Mouse (Mus musculus) MEL (cell line): ENCODE data around the gene Olfr450. TPM values are rescaled to one million over a fixed set of nuclear protein-coding genes. Genes with fewer than 3 reads are reported as not detected.

Source experiments
- DNase-seq: peaks from one replicate; pipeline ENCODE4 v3.0.0; 2011; ENCODE audit warnings: low read depth, low spot score
- H3K27ac ChIP-seq: 2 replicates; pipeline ENCODE4 v1.5.1; 2012; ENCODE audit warnings: low read depth, mild to moderate bottlenecking, control low read depth, low read length, moderate library complexity; ENCODE audit not compliant: control insufficient read depth
- H3K27me3 ChIP-seq, 2 experiments: fragments of 150-350 bp in 1 of 2; sonication (generic) in 1 of 2; 2 replicates each; pipeline ENCODE4 v1.6.1; 2012; ENCODE audit warnings: low read length in 2 of 2, mild to moderate bottlenecking in 2 of 2, improper control_type of control experiment in 1 of 2, moderate library complexity in 1 of 2; ENCODE audit not compliant: insufficient read depth in 2 of 2, control insufficient read depth in 1 of 2
- H3K36me3 ChIP-seq, 2 experiments: 2 replicates each; pipeline ENCODE4 v1.6.1; 2012 to 2014; ENCODE audit warnings: low read length in 2 of 2, improper control_type of control experiment in 1 of 2, inconsistent platforms in 1 of 2, mild to moderate bottlenecking in 1 of 2; ENCODE audit not compliant: insufficient read depth in 2 of 2, control insufficient read depth in 1 of 2
- H3K4me1 ChIP-seq, 2 experiments: fragments of 150-350 bp in 1 of 2; sonication (generic) in 1 of 2; 2 replicates each; pipeline ENCODE4 v1.6.1; 2012; ENCODE audit warnings: low read length in 2 of 2, improper control_type of control experiment in 1 of 2, mild to moderate bottlenecking in 1 of 2; ENCODE audit not compliant: insufficient read depth in 2 of 2, control insufficient read depth in 1 of 2
- H3K4me3 ChIP-seq, 2 experiments: fragments of 150-350 bp in 1 of 2; sonication (generic) in 1 of 2; 2 replicates each; pipeline ENCODE4 v1.5.1; 2012; ENCODE audit warnings: low read depth in 2 of 2, low read length in 2 of 2, mild to moderate bottlenecking in 2 of 2, moderate library complexity in 2 of 2, control low read depth in 1 of 2, improper control_type of control experiment in 1 of 2; ENCODE audit not compliant: control insufficient read depth in 1 of 2, insufficient read depth in 1 of 2
- H3K79me2 ChIP-seq: 2 replicates; pipeline ENCODE4 v1.6.1; 2012; ENCODE audit warnings: mild to moderate bottlenecking, low read length, moderate library complexity; ENCODE audit not compliant: control insufficient read depth, poor library complexity, insufficient read depth
- H3K9ac ChIP-seq: 2 replicates; pipeline ENCODE4 v1.6.1; 2012; ENCODE audit warnings: low read depth, mild to moderate bottlenecking, control low read depth, low read length, moderate library complexity; ENCODE audit not compliant: control insufficient read depth, poor library complexity, severe bottlenecking
- H3K9me3 ChIP-seq: fragments of 150-350 bp; sonication (generic); replicated peaks from 2 replicates; pipeline ENCODE4 v1.6.1; 2012; ENCODE audit warnings: mild to moderate bottlenecking, low read length, improper control_type of control experiment, moderate library complexity; ENCODE audit not compliant: insufficient read depth
- BHLHE40 ChIP-seq: IDR thresholded peaks from 2 replicates; pipeline ENCODE4 v1.6.1; 2012; ENCODE audit warnings: low read depth, mild to moderate bottlenecking, inconsistent platforms, low read length, improper control_type of control experiment, borderline replicate concordance
- CHD2 ChIP-seq: IDR thresholded peaks from 2 replicates; pipeline ENCODE4 v1.6.1; 2011; ENCODE audit warnings: low read length, improper control_type of control experiment
- CTCF ChIP-seq, 3 experiments: IDR thresholded peaks in 2 of 3; conservative IDR thresholded peaks in 1 of 3; 2 replicates each; pipeline ENCODE4 v1.5.1; 2011 to 2012; ENCODE audit warnings: low read length in 3 of 3, low read depth in 2 of 3, mild to moderate bottlenecking in 2 of 3, improper control_type of control experiment in 1 of 3, inconsistent platforms in 1 of 3, mixed read lengths in 1 of 3, moderate library complexity in 1 of 3; ENCODE audit not compliant: control insufficient read depth in 1 of 3, insufficient read depth in 1 of 3, poor library complexity in 1 of 3, severe bottlenecking in 1 of 3
- E2F4 ChIP-seq: IDR thresholded peaks from 2 replicates; pipeline ENCODE4 v1.6.1; 2011; ENCODE audit warnings: low read depth, low read length, improper control_type of control experiment, borderline replicate concordance
- ELF1 ChIP-seq: IDR thresholded peaks from 2 replicates; pipeline ENCODE4 v1.6.1; 2014; ENCODE audit warnings: low read depth, mild to moderate bottlenecking, inconsistent platforms, low read length, improper control_type of control experiment, moderate library complexity
- HCFC1 ChIP-seq: IDR thresholded peaks from 2 replicates; pipeline ENCODE4 v1.6.1; 2012; ENCODE audit warnings: low read depth, mild to moderate bottlenecking, inconsistent platforms, low read length, improper control_type of control experiment, moderate library complexity
- JUND ChIP-seq: IDR thresholded peaks from 2 replicates; pipeline ENCODE4 v1.6.1; 2011; ENCODE audit warnings: low read depth, mild to moderate bottlenecking, improper control_type of control experiment, low read length
- KAT2A ChIP-seq: conservative IDR thresholded peaks from 2 replicates; pipeline ENCODE4 v1.6.1; 2012; ENCODE audit warnings: low read depth, low read length, improper control_type of control experiment, inconsistent platforms
- MXI1 ChIP-seq: IDR thresholded peaks from 2 replicates; pipeline ENCODE4 v1.6.1; 2011; ENCODE audit warnings: mild to moderate bottlenecking, low read depth, low read length, improper control_type of control experiment
- MYB ChIP-seq: IDR thresholded peaks from 2 replicates; pipeline ENCODE4 v1.6.1; 2011; ENCODE audit warnings: mild to moderate bottlenecking, low read depth, low read length, improper control_type of control experiment
- MYC ChIP-seq: IDR thresholded peaks from 2 replicates; pipeline ENCODE4 v1.6.1; 2011; ENCODE audit warnings: low read depth, mild to moderate bottlenecking, low read length, improper control_type of control experiment, moderate library complexity
- NRF1 ChIP-seq: IDR thresholded peaks from 2 replicates; pipeline ENCODE4 v1.6.1; 2014; ENCODE audit warnings: low read depth, mild to moderate bottlenecking, inconsistent platforms, low read length, improper control_type of control experiment, moderate library complexity; ENCODE audit not compliant: poor library complexity, insufficient read depth, severe bottlenecking
- POLR2A ChIP-seq, 2 experiments: IDR thresholded peaks; 2 replicates each; pipeline ENCODE4 v1.6.1; 2011 to 2012; ENCODE audit warnings: low read length in 2 of 2, mild to moderate bottlenecking in 2 of 2, control low read depth in 1 of 2, improper control_type of control experiment in 1 of 2, low read depth in 1 of 2, moderate library complexity in 1 of 2; ENCODE audit not compliant: control insufficient read depth in 1 of 2, insufficient read depth in 1 of 2, poor library complexity in 1 of 2
- POLR2AphosphoS5 ChIP-seq: IDR thresholded peaks from 2 replicates; pipeline ENCODE4 v1.6.1; 2012; ENCODE audit warnings: low read depth, borderline replicate concordance, mild to moderate bottlenecking, inconsistent platforms, low read length, moderate library complexity, mixed read lengths
- RAD21 ChIP-seq: IDR thresholded peaks from 2 replicates; pipeline ENCODE4 v1.6.1; 2011; ENCODE audit warnings: mild to moderate bottlenecking, low read depth, low read length, improper control_type of control experiment
- RCOR1 ChIP-seq: IDR thresholded peaks from 2 replicates; pipeline ENCODE4 v1.6.1; 2012; ENCODE audit warnings: low read depth, mild to moderate bottlenecking, inconsistent platforms, low read length, improper control_type of control experiment
- SIN3A ChIP-seq: IDR thresholded peaks from 2 replicates; pipeline ENCODE4 v1.6.1; 2012; ENCODE audit warnings: low read length, improper control_type of control experiment, inconsistent platforms
- SMC3 ChIP-seq: IDR thresholded peaks from 2 replicates; pipeline ENCODE4 v1.6.1; 2011; ENCODE audit warnings: low read depth, low read length, improper control_type of control experiment
- TAL1 ChIP-seq: IDR thresholded peaks from 2 replicates; pipeline ENCODE4 v1.6.1; 2012; ENCODE audit warnings: mild to moderate bottlenecking, inconsistent platforms, low read length, moderate library complexity, mixed read lengths
- USF1 ChIP-seq: IDR thresholded peaks from 2 replicates; pipeline ENCODE4 v1.6.1; 2014; ENCODE audit warnings: low read depth, mild to moderate bottlenecking, inconsistent platforms, low read length, improper control_type of control experiment, moderate library complexity
- USF2 ChIP-seq, 2 experiments: IDR thresholded peaks; 2 replicates each; pipeline ENCODE4 v1.6.1; 2011 to 2012; ENCODE audit warnings: improper control_type of control experiment in 2 of 2, low read length in 2 of 2, borderline replicate concordance in 1 of 2, inconsistent platforms in 1 of 2, low read depth in 1 of 2, mild to moderate bottlenecking in 1 of 2; ENCODE audit not compliant: insufficient read depth in 1 of 2
- ZC3H11A ChIP-seq: IDR thresholded peaks from 2 replicates; pipeline ENCODE4 v1.6.1; 2012; ENCODE audit warnings: low read depth, mild to moderate bottlenecking, inconsistent platforms, low read length, improper control_type of control experiment
- ZKSCAN1 ChIP-seq: IDR thresholded peaks from 2 replicates; pipeline ENCODE4 v1.6.1; 2012; ENCODE audit warnings: low read depth, mild to moderate bottlenecking, inconsistent platforms, low read length, improper control_type of control experiment, moderate library complexity
- polyA plus RNA-seq, 2 experiments: library from polyadenylated mRNA; stranded (reverse) in 1 of 2; unstranded in 1 of 2; fragments of >175 nt in 1 of 2; fragments of >200 nt in 1 of 2; gene quantifications; 2 replicates each; pipeline versions ENCODE4 v1.2.1 to v1.2.4; 2012; ENCODE audit warnings: low replicate concordance in 2 of 2, low read depth in 1 of 2; ENCODE audit not compliant: insufficient read length in 2 of 2, insufficient read depth in 1 of 2, missing spikeins in 1 of 2
- total RNA-seq: library from RNA; depleted of rRNA; stranded (reverse); fragments of 300-350 nt; gene quantifications from 2 replicates; pipeline ENCODE4 v1.2.3, GENCODE M21; 2012

Olfr450 gene
- total and polyA plus RNA-seq, 3 experiments: not detected

GRCm38 (mm10) chr6:42790247-42790948, 21.3 kb upstream of the Olfr450 start:
- no peak overlapping the region for H3K4me3 ChIP-seq
- TF ChIP-seq E2F4 (no peak), BHLHE40 (no peak), MXI1 (no peak), JUND (no peak), MYB (no peak), USF2 (IDR thresholded peaks at IDR 0.05; ENCODE audit: borderline replicate concordance in 1 of 2, insufficient read depth in 1 of 2, low read depth in 1 of 2, low read length in 2 of 2) (no peak), HCFC1 (no peak), SMC3 (no peak), TAL1 (no peak), POLR2A (IDR thresholded peaks at IDR 0.05; ENCODE audit: control insufficient read depth in 1 of 2, insufficient read depth in 1 of 2, low read depth in 1 of 2, low read length in 2 of 2, poor library complexity in 1 of 2) (no peak), RCOR1 (no peak)
- TF ChIP-seq, all 39 proteins: peak for 0
- Histone ChIP-seq H3K27ac (no peak overlapping the region), H3K9ac (no peak overlapping the region), H3K4me1 (no peaks in the 10 kb centered on the region), H3K79me2 (no peaks in the 10 kb centered on the region), H3K36me3 (no peaks in the 10 kb centered on the region), H3K27me3 (no peaks in the 10 kb centered on the region), H3K9me3 (no peaks in the 10 kb centered on the region)
- DNase-seq: no peak

DNA sequence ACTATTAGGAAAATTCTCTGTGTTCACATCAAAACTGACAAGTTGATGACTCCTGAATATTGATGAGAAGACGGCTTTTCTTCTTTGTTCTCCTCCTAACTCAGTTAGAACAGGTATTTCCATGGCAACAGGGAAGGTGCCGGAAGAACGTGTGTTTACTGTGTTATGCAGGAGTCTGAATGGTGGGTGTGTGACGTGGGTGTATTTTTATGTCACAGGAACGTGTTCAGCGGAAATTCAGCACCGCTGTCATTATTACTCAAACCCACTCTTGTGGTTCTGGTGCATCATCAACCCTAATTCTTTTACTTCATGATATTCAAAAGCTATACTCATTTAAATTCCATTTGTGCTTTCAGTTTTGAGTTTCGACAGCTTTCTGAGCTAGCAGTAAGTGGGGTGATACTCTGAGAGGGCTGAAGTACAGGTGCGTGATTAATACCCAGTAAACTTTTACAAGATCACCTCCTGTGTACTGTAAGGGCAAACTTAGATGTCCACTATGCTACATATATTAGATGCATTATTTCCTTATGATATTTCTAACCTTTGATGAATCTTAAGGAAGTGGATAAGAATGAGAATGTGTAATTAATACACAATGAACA, 20.7 kb upstream of the Olfr450 start:
- Histone ChIP-seq H3K36me3 (no peaks in the 10 kb centered on the region), H3K27ac (no peak overlapping the region), H3K9me3 (no peaks in the 10 kb centered on the region), H3K79me2 (no peaks in the 10 kb centered on the region), H3K4me3 (no peak overlapping the region), H3K4me1 (no peaks in the 10 kb centered on the region), H3K27me3 (no peaks in the 10 kb centered on the region), H3K9ac (no peak overlapping the region)
- TF ChIP-seq SMC3 (no peak), ELF1 (no peak), ZKSCAN1 (no peak), MYC (no peak), RAD21 (no peak), NRF1 (no peak), BHLHE40 (no peak), POLR2A (IDR thresholded peaks at IDR 0.05; ENCODE audit: control insufficient read depth in 1 of 2, insufficient read depth in 1 of 2, low read depth in 1 of 2, low read length in 2 of 2, poor library complexity in 1 of 2) (no peak), MYB (no peak), ZC3H11A (no peak), USF1 (no peak), E2F4 (no peak), USF2 (IDR thresholded peaks at IDR 0.05; ENCODE audit: borderline replicate concordance in 1 of 2, insufficient read depth in 1 of 2, low read depth in 1 of 2, low read length in 2 of 2) (no peak), CHD2 (no peak), POLR2AphosphoS5 (no peak), CTCF (IDR thresholded peaks at IDR 0.05 in 2 of 3, conservative IDR thresholded peaks at IDR 0.05 in 1 of 3; ENCODE audit: control insufficient read depth in 1 of 3, insufficient read depth in 1 of 3, low read depth in 2 of 3, low read length in 3 of 3, poor library complexity in 1 of 3, severe bottlenecking in 1 of 3) (no peak), SIN3A (no peak), KAT2A (no peak), HCFC1 (no peak)
- DNase-seq: no peak
